Comparison of ENCODE assay signal across 7 mouse cellular contexts in the genomic region with DNA sequence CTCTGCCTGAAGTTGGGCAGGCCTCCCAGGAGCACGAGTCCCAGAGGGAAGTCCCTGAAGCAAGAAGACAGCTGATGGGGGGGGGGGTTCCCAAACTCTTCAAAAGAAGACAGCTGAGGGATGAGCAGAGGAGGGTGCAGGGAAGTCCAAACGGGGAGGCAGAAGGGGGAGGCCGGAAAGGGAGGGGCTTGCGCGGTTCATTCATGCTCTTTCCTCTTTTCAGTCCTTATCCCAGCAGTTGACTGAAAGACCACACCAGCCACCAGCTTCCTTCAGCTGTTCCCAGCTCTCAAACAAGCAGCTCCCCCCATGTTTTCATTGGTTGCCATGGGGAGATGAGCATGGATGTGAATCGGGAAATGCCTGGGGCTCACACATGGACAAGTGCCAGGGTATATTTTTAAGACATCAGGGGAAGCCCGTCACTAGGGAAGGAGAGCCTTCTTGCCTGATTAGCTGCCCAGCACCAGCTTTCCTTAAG. TPM values are rescaled to one million over a fixed set of nuclear protein-coding genes. Genes with fewer than 3 reads are reported as not detected.
DNase-seq lines count a peak whose midpoint lies in the region; ATAC-seq and TF ChIP-seq lines count a peak whose summit lies in the region.

No protein-coding gene starts in this region.

- no peak for TF ChIP-seq CTCF in brain, embryonic 14.5 days (IDR thresholded peaks at IDR 0.05; ENCODE audit: borderline replicate concordance, extremely low read depth, insufficient read depth, insufficient read length)

- H3K4me1 ChIP-seq in hindbrain, embryonic 16.5 days (ENCODE audit: control insufficient read depth, insufficient read depth, low read depth, low read length), result peaks cover 4% of the 10 kb centered on the region

- peak; percentile 45; the same call in 1 of the 2 replicates for ATAC-seq in hindbrain, embryonic 16.5 days

- no peak for TF ChIP-seq POLR2A in brain, embryonic 14.5 days (IDR thresholded peaks at IDR 0.05; ENCODE audit: borderline replicate concordance, extremely low read depth, insufficient read depth, insufficient read length, poor library complexity, severe bottlenecking)

- H3K4me2 ChIP-seq in hindbrain, embryonic 16.5 days (ENCODE audit: low read length), result no peak overlapping the region

- no peak overlapping the region for H3K9ac ChIP-seq in hindbrain, embryonic 16.5 days (ENCODE audit: low read depth, low read length)

- DNase-seq in left cerebral cortex, postnatal 4 days, result peak; percentile 41
- no peak for DNase-seq in left cerebral cortex, adult 8-10 months (ENCODE audit: low spot score in 2 of 2)
- peak; percentile 75 for DNase-seq in brain, embryonic 14.5 days (ENCODE audit: low read depth)
- DNase-seq in naive thymus-derived CD4-positive, alpha-beta T cell, adult 2 months (ENCODE audit: low read depth), result peak; percentile 41
- DNase-seq in layer of hippocampus, postnatal 10 days (ENCODE audit: low spot score in 2 of 2), result no peak
- no peak for DNase-seq in MN1 (ENCODE audit: low spot score)

- H3K9me3 ChIP-seq in hindbrain, embryonic 16.5 days (ENCODE audit: control insufficient read depth, low read length), result no peaks in the 10 kb centered on the region

- intact Hi-C loops in left cerebral cortex, postnatal 4 days (cut with DNase I), result no loop called here

- 43% methylated on average over 7 of the region's 7 CpGs for WGBS in hindbrain, embryonic 16.5 days

- no peak overlapping the region for H3K27ac ChIP-seq in hindbrain, embryonic 16.5 days (ENCODE audit: low read depth, low read length)

- H3K27me3 ChIP-seq in hindbrain, embryonic 16.5 days (replicated peaks; ENCODE audit: control insufficient read depth, insufficient read depth, low read length), result no peaks in the 10 kb centered on the region

- H3K36me3 ChIP-seq in hindbrain, embryonic 16.5 days (ENCODE audit: control insufficient read depth, insufficient read depth, low read length), result no peaks in the 10 kb centered on the region

- H3K4me3 ChIP-seq in hindbrain, embryonic 16.5 days (ENCODE audit: low read length), result no peak overlapping the region

RNA-seq across cellular contexts. Expression of a gene that starts 22.0 kb away (rescaled TPM):
- under 1 TPM; 0.16 to 0.18 TPM for total RNA-seq in left cerebral cortex, postnatal 4 days (2021)
- 1 to 10 TPM in 2 of 4 experiments, under 1 TPM in 2; 0.82 to 1.6 (median 1.2) TPM for total RNA-seq in left cerebral cortex, adult 8-10 months (2022)
- polyA plus RNA-seq in brain, embryonic 14.5 days (2012; rRNA removed), result 0.16 TPM in 2 replicates
- polyA plus RNA-seq in hindbrain, embryonic 16.5 days (2015; fragmentation: Nextera tagmentation; extraction: Ambion mirVana), result 0.50 and 0.77 TPM in 2 replicates
- under 1 TPM; 0.23 to 0.33 TPM for total RNA-seq in layer of hippocampus, postnatal 10 days (2021)

Comparison
In these comparisons a context has a peak if more than half of its experiments do, and no peak if none do; other contexts are left out.
1. DNase-seq: peak in left cerebral cortex, postnatal 4 days (single experiment), brain, embryonic 14.5 days (single experiment) and naive thymus-derived CD4-positive, alpha-beta T cell, adult 2 months (single experiment); none in left cerebral cortex, adult 8-10 months (0 of 2), layer of hippocampus, postnatal 10 days (0 of 2) and MN1 (single experiment).